Mouse (Mus musculus): ENCODE measurements around the gene Plekhj1.
"Not testable (repeated sequence)": the region's sequence is repeated elsewhere in the genome, so short reads cannot be mapped to it uniquely, and the experiment has no call there.

The Plekhj1 gene

GRCm38 (mm10) chr10:80798150-80799006, at the start of gene Plekhj1, which contains the start of gene Sf3a2:
Gene Plekhj1, minus strand, starts transcription at chr10:80798626.
Gene Sf3a2, plus strand, starts transcription at chr10:80798198.
- DNase-seq (ENCODE audit: low spot score in 2 of 2): peak; percentile 90 to 96

GRCm38 (mm10) chr10:80845732-80846131, 47.3 kb upstream of the Plekhj1 start:
- DNase-seq (ENCODE audit: low spot score in 2 of 2): peak in 1 of 2 experiments; percentile 67

DNA sequence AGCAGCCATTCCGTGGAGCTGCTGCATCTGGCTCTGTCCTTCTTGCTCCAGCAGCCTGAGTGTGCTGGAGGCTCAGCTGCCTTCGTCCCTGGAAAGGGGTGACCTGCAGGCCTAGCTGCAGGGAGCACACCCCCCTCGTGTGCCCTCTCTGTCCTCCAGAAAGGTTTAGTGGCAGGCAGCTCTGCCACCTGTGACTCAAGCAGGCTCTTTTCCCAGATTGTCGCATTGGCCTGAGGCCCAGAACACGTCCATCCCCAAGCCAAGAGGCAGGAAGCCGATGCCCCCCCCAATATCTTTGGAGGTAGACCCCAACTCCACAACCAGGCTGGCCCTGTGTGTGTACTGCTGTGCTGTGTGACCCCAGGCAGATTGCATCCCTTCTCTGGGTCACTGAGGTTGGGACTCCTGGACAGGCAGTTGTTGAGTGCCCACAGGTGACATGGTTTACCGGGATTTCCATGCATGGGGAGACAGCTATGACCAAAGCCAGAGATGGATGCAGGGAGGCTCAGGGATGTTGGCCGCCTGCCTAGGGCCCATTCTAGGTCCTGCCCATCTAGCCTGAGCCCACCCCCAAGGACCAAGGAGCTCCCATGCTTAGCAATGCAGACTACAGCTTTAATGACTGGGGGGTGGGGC, 46.7 kb upstream of the Plekhj1 start:
- no peak for DNase-seq (ENCODE audit: low spot score in 2 of 2)

- DNase-seq (ENCODE audit: low spot score in 2 of 2): peak in 1 of 2 experiments; percentile 52
Observed at GRCm38 (mm10) chr10:80843931-80844547, 45.6 kb upstream of the Plekhj1 start, which contains the start of gene Lingo3. Gene Lingo3, minus strand, starts transcription at chr10:80844039.

DNA sequence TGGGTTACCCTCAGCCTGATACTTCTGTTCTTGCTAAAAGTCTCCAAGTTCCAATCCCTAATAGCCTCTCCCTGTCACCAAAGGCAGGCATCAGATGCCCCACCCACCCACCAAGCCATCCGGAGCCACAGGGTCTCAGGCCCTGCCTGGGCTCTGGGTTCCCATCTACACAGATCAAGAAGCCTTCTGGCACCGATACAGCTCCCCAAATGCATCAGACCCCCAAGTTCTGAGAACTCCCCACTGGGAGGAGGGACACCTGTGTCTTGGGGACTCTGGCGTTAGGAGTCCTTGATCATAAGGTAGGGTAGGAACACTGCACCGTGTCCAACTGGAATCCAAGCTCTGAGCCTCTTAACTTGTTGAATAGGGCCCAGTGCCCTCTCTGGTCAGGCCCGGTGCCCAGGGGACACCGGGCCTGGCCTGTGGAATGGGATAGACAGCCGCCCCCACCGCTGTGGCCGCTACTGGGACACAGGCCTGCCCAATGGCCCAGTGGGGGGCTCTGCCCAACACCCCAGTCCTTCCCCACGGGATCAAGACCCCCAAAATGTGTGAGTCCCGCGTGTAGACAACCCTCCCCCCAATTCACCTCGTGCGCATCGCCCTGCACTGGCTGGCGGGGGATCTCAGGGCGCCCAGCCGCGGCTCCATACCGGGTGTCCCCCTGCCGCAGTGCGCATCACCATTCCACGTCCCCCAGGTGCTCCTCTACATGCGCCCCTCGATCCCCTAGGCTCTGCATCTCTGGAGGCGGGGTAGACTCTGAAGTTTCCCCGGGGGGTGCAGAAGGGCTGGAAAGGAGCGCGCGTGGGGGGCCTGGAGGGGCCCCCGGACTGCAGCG, 44.9 kb upstream of the Plekhj1 start:
- DNase-seq (ENCODE audit: low spot score in 2 of 2): no peak

DNA sequence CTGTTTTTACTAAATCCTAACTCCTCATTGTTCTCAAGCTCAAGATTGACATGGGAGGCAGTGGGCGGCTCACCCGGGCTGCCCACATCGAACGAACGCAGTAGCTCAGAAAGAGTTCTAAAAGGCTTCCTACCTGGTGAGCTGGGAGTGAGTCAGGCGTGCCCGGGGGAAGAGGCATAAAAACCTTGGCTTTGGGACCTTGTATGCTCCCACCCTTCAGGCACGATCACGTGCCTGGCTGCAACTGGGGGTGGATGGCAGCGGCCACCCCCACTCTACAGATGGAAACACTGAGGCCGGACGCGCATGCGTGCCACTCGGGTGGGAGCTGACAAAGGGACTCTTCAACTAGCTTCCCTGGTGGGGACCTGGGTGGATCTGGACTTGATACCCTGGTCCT, 43.9 kb upstream of the Plekhj1 start:
- peak; percentile 51 to 63 for DNase-seq (ENCODE audit: low spot score in 2 of 2)

DNA sequence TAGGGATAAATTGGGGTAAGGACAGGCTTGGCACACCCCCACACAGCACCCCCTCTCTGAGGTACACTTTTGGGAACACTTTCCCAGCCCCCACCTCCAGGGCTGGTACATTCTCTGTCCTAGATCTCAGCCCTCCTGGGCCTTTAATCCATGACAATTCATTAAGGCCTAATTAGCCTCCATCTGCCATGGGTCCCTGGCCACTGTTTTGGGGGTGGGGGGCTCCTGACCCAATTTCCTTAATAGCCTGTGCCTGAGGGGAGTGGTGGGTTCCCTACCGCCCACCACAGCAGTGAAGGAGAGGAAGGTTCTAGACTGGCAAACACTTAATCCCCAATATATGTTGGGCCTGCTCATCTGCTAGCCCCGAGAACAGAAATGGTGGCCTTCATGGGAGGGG, 43.3 kb upstream of the Plekhj1 start:
- no peak for DNase-seq (ENCODE audit: low spot score in 2 of 2)

- no peak for DNase-seq (ENCODE audit: low spot score in 2 of 2)
Observed at GRCm38 (mm10) chr10:80839848-80840247, 41.4 kb upstream of the Plekhj1 start.

GRCm38 (mm10) chr10:80838346-80838912, 40.0 kb upstream of the Plekhj1 start:
- no peak for DNase-seq (ENCODE audit: low spot score in 2 of 2)

DNA sequence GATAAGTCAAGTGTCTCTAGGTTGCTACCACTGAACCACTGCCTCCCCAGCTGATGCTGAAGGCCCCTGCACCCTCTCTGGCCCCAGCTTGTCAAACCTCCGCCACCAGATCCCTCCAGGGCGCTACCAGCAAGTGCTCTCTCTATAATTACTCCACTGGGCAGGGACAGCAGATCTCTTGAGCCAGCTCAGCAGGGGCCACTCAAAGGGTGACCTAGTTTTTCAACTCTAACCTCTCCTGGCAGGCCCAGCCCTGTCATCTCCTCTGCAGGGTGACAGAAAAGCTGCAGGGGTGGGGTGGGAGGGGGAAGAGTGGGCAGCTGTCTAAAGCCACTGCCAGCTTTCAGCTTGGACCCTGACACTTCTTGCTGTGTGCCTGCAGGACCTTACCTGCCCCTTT, 39.4 kb upstream of the Plekhj1 start:
- no peak for DNase-seq (ENCODE audit: low spot score in 2 of 2)

GRCm38 (mm10) chr10:80836949-80837379, 38.5 kb upstream of the Plekhj1 start:
- no peak for DNase-seq (ENCODE audit: low spot score in 2 of 2)

- no peak for DNase-seq (ENCODE audit: low spot score in 2 of 2)
Observed at GRCm38 (mm10) chr10:80835617-80836016, 37.2 kb upstream of the Plekhj1 start.

GRCm38 (mm10) chr10:80832818-80833217, 34.4 kb upstream of the Plekhj1 start:
- no peak for DNase-seq (ENCODE audit: low spot score in 2 of 2)

DNA sequence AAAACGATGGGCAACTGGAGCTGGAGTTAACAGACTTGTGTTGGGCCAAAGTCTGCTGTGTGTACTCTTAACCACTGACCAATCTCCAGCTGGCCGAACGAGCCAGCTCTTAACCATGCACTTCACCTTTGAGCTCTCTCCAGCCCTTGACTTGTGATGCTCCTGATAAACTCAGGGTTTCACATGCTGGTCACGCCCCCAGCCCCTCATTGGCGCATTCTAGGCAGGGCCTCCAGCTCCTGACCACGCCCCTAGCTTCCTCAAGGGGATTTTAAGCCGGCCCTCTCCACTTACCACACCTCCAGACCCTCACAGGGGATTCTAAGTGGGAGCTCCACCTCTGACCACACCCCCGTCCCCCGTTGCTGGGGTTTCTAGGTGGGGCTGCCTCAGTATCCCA, 32.7 kb upstream of the Plekhj1 start:
- no peak for DNase-seq (ENCODE audit: low spot score in 2 of 2)

DNA sequence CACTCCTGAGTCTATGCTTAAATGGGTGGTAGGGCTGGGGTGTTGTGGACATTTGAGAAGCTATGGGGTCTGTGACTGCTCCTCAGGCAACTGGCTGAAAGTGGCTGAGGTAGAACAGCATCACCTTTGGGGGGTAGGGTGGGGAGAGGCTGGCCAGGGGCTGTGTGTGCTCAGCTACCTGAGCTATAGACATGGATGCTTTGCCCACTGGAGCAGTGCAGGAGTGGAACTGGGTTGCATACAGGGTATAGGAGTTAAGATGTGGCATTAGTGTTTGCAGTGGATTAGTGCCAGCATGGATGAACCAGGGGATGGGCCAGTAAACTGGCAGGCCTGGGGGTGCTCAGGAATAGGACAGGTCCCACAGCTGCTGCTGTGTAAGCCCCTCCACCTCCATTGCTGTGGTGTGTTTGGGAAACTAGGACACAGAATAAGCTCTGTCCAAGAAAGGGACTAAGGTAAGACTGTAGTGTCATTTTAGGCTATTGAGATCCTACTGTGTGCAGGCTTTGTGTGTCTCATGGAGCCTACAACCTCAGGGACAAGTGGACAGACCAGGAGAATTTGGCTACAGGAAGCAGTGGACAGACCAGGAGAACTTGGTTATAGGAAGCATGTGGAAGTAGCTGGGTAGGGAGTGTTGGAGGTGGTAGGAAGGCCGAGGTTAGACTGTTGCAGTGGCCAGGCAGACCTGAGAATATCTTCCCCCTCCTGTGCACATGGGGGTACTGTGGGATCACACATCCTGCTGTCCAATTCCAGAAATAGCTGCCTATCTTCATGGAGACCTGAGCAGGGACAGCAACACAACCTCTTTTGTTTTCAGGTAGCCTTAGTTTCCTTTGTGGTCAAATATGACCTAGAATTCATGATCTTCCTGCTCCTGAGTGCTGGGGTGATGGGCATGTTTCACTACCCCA, 31.2 kb upstream of the Plekhj1 start:
- DNase-seq (ENCODE audit: low spot score in 2 of 2): no peak

GRCm38 (mm10) chr10:80828587-80828986, 30.2 kb upstream of the Plekhj1 start:
- DNase-seq (ENCODE audit: low spot score in 2 of 2): not testable (repeated sequence)

DNA sequence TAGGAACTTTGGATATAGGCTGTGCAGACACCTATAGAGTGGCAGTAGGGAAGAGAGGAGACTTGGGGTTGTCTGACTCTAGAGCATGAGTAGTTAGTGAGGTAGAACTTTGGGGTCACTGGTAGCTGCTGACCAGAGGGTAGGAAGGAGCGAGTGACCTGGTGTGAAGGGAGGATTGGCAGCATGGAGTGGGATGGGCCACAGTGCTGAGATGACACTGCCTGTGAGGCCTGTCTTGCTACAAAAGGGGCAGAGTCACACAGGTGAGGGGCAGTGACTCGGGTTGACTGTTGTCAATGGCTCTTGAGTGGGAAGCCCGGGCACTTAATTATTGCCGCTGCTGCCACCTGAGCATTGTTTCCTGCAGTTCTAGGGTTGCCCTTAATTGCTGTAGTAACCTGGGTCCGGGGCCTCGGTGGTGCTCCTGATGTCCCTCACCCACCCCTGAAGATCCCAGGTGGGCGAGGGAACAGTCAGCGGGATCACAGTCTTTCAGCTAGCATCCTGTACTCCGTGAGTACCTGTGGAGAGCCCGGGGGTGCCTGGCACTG, 29.5 kb upstream of the Plekhj1 start:
- DNase-seq (ENCODE audit: low spot score in 2 of 2): no peak

GRCm38 (mm10) chr10:80827063-80827869, 28.8 kb upstream of the Plekhj1 start:
- no peak for DNase-seq (ENCODE audit: low spot score in 2 of 2)
